Mouse (Mus musculus) kidney, adult 11 months (tissue): ENCODE measurements at regions not wholly inside any gene's neighbourhood (a gene's known extent, or its start where the extent isn't known, plus 50 kb on each side); places are given as distances from the start of the nearest gene placed in this dataset.
"Not testable (repeated sequence)": the region's sequence is repeated elsewhere in the genome, so short reads cannot be mapped to it uniquely, and the experiment has no call there.

Experiments used
- DNase-seq: peaks from one replicate; pipeline ENCODE4 v3.0.0; 2022

DNA sequence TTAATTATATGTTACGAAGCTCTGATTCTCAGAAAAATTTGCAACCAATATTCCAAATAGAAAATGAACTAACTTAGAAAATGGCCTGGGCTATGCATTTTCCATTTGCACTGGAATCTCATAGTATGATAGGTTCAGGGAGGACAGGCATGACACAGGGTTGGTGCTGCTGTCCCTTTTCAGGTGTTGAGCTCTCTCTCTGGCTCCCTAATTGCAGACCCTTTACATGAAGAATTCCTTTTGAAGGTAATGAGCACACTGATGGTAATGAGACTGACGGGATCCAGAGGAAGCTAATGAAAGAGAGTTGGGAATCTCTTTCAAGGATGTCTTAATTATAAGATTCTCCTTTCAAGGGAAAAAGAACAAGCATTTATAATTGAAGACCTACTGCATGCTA lies 87.6 kb downstream of the Serpinb8 start:
- DNase-seq: no peak

DNA sequence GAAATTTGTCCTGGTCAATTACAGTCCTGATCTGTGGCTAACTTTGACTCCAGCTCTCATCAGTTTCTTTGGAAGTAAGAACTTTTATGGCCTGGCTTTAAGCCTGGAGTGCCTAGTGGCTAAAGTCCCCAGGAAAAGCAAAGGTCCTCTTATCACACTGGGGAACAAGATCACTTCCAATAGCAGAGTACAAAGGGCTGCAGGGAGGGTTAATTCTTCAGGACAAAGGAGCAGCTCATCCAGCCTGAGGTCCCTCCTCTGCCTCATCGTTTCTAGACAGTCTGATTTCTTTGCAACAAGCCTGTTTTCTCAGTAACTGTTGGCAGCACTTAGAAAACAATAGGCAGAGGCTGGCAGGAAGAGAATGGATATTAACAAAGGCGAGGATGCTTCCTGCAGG lies 107.1 kb downstream of the Serpinb8 start:
- no peak for DNase-seq

DNA sequence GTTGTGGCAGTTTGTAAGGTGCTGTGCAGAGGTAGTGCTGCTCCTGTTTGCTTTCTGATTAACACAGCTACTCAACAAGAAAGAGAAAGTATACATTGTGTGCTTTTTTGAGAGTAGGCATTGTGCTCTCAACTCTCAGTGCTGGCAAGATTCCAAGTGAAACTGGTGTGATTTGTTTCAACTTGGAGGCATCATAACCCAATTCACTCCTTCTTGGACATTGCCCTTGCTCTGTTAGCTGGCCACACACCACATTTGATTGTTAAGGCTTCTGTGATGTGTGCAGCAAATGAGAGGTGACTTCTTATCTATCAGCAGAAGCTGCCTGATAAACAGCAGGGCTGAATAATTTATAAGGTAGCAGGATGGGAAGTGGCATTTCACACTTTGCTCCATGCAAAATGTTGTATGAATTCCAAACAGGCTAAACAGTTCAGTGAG lies 116.3 kb downstream of the Serpinb8 start:
- DNase-seq: no peak

DNA sequence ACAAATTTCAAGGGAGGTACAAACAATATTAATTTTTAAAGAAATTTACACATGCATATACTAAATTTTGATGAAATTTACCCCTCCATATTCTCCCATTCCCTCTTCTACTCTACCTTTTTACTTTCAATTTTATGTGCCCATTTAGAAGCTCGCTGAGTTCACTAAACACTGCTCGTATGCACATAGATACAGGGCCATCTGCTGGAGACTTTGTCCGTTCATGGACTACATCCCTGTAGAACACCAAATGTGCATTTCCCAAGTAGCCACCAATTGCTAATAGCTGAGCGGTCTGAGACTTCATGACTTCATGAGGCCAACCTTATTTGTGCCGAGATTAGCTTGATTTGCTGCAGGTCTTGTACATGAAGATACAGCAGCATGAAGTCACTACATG lies 118.8 kb downstream of the Serpinb8 start:
- no peak for DNase-seq

DNA sequence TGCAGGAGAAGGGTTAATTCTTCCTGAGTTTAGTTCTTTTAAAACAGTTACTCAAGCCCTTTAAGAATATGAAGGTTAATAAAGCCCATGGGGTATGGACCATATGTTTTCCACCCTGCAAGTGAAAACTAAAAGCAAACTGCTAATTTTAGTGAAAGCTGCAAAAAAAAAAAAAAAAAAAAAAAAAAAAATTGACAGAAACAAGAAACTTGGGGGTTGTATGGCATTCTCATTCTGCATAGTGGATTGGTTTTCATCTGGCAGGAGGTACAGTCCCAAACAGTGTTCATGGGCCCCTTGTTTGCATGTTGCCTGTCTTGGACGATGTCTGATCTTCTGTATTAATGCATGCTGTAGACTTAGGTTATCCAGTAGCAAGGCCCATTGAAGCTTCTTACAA lies 125.1 kb downstream of the Serpinb8 start:
- no peak for DNase-seq

DNA sequence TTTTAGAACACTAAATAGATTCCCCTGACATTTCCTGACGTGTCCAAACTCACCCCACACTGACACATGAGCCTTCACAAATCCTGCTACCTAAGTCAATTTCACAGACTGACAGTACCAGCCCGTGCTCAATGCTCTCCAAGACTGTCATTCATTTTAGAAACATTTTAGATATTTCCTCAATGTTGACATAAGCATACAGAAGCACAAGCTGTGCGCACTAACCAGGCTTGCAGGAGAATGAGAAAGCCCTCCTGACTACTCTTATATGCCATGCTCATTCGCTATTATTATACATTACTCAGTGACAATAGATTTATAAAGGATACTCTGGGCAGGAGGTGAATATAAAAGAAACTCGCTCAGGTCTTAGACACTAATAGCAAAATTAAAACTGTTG lies 129.5 kb downstream of the Serpinb8 start:
- no peak for DNase-seq

DNA sequence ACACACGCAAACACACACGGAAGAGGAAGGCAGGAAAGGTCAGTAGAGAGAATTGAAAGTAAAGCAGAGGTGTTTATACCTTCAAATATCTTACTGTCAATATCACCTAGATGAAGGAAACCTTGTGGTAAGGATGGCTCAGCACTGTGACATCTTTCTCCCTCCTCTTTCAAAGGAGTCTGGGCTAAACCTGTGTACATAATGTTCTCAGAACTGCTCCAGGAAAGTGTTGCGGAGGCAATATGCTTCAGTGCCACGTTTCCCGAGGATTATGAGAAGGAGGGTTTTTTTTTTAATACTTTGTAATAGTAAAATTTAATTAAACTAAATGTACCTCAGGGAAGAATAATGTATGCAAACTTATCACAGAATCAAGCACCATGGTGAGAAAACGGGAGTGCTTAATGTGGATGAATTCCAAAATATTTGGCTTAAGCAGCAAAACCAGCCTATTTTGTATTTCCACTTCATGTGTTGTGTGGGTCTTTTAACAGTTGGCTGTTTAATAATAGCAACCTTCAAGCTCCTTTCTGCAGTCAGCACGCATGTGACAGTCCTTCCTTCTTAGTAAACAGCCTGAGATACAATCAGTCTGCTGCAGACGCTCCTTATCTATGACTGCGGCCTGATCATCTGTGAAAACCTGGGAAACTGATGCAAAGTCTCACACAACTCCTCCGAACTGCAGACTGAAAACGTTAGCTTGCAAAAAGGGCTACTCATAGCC lies 138.5 kb downstream of the Serpinb8 start:
- DNase-seq: no peak

DNA sequence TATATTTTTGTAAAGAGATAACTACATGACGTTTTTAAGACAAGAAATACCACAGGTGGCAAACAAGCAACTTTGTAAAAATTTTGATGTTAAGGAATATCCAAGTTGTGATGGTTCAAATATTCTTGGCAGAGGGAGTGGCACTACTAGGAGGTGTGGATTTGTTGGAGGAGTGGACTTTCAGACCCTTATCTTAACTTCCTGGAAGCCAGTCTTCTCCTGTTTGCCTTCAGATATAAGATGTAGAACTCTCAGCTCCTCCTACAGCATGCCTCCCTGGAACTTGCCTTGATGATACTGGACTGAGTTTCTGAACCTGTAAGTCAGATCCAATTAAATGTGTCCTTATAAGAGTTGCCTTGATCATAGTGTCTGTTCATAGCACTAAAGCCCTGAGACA lies 175.5 kb downstream of the Serpinb8 start:
- DNase-seq: no peak

DNA sequence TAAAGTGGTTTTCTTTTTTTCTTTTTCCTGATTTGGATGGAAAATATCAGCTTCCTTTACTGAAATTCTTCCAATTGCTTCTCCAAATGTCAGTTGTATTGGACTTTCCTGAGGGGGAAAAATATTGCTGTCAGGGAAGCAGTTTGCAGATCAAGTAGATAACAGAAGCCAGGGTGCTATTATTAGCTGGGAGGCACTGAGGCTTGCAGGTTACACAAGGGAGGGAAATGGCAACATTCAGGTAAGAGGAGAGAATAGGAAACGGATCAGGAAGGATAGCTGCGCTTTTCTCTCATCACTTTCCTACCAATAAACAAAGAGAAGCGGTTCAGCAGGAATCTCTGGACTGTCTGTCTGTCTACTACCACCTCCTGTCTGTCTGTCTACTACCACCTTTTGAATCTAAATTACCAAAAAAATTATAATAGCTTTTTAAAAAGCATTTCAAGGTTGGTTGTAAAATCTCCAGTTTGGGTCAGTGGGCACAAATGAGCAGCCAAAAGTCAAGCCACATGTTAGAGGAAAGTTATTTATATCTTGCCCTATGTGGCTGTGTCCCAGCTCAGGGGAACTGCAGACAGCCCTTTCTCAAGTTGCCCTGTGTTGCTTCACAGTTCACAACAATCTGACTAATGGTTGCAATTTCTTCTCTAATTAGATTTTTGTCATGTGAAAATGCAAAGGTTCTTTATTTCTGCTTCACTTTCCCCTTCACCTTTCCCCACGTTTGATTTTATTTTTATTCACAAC lies 177.6 kb downstream of the Serpinb8 start:
- DNase-seq: no peak

DNA sequence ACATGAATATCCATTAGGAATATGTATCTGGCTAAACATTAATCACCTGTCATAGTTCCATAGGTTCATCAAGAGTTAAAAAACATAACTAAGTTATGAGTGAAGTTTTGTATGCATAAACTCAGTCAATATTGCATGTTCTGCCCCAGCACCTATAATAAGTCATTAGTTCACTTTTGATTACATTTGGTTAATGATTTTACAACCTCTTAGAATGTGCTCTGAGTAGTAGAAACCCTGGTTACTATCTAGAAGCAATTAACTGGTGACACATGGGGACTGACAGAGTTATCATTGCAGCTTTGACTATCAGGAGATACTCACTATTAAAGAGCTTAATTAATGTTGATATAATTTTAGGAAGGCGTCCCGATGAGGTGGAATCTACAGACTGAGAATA lies 183.2 kb downstream of the Serpinb8 start:
- no peak for DNase-seq

DNA sequence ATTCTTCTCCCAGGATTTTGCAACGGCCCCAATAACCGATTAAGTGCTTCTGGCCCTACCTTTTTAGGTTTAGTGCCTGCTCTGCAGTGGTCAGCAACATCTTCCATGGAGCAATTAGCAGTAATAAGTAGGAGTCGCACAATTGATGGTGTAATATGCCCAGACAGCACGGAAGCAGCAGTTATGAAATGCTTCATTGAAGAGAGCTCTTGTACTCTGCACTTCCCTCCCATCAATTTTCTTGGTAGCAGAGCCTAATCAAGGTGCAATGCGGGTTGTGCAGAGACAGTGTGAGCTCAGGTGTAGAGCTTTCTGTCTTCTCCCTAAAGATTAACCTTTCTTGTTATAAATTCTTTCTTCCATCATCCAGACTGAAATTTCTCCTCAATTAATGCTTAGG lies 193.3 kb downstream of the Serpinb8 start:
- DNase-seq: no peak

DNA sequence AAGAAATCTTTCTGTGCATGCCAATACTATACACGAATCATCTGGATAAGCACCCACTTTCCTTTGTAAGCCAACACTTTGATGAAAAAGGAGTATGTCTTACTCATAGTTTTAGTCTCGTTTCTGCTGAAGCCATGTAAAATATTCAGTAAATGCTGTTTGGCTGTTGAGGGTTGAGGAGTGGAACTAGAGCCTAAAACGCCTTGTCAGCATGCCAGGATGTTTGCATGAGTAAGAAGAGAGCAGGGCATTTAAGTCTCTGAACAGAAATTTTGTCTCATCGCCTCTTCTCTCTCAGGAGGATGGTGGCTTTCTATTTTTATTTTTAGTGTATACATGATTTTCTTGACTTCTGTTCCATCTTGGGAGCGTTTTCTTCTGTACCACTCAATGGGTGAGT lies 216.0 kb downstream of the Serpinb8 start:
- DNase-seq: no peak

DNA sequence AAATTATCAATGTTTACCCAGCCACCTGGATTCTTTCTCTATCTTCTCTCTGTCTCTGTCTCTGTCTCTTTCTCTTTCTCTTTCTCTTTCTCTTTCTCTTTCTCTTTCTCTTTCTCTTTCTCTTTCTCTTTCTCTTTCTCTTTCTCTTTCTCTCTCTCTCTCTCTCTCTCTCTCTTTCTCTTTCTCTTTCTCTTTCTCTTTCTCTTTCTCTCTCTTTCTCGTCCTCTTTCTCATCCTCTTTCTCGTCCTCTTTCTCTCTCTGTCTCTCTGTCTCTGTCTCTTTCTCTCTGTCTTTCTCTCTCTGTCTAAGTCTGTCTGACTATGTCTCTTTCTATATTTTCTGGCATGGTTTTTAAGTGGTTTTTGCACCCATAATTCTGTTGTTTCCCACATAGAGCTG lies 217.6 kb downstream of the Serpinb8 start:
- not testable (repeated sequence) for DNase-seq

DNA sequence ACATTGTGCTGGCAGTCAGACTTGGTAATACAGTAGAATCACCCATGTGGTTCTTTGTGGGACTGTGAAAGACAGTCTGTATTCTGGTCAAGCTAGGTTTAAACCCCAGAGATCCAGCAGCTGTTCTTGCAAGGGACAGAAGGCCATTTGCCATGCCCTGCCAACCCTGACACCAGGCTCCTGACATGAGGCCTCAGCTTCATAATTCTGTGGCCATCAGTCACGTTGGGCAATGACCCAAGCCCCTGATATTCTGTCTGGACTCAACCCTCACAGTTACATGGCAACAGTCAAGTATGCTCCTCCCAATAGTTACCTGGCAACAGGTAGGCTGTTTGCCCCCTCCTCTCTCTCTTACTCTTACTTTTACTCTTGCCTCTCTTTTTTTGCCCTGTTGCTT lies 221.3 kb downstream of the Serpinb8 start:
- DNase-seq: no peak

DNA sequence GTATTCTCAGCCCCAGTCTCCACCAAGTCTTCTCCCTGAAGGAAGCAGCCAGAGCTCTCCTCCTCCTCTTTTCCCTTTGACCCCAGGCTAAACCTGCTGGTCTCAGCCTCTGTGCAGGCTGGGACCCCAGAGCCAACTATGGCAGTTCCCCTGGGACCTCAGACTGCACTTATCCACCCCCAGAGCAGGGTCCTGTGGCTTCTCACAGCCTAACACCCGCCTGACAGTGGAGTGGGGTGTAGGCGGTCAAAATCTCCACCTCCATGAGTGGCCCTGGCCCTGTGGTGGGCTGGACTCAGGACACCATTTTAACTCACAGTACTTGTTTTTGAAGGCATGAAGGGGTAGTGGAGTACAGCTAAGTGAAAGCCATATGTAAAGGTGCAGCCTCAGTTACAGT lies 222.1 kb downstream of the Serpinb8 start:
- no peak for DNase-seq

DNA sequence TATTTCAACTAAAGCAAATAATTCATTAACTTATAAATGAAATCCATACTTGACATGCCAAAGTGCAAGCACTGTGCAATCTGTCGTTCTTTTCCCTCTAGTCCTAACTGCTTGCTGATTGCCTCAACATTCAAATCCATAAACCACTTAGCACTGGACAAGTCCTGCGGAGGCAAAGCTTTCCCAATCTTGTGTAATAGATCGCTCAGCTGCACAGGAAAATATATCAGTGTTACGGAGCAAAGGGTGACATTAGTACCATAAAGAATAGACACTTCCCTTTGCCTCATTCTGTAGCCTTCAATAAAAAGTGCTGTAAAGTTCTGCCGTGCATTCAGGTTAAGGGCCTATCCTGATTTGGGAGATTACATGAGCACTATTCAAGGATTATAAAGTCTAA lies 248.1 kb downstream of the Serpinb8 start:
- no peak for DNase-seq

DNA sequence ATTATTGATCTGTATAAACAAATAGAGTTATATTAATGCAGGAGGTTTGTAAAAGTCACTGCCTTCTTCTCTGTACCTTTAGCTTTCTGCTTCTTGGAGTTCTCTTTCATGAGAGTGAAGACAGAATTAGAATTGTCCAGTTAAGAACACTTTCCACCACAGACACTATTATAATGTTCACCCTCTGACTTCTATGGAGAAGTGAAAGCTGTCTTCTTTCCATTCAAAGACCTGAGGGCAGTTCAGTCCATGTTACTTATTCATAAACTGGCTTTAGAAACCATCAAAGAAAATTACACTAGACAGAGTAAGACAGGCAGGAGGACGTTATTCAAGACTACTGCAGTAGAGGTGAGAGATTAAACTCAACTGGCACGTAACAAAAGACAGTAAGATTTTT lies 262.6 kb downstream of the Serpinb8 start:
- DNase-seq: no peak

DNA sequence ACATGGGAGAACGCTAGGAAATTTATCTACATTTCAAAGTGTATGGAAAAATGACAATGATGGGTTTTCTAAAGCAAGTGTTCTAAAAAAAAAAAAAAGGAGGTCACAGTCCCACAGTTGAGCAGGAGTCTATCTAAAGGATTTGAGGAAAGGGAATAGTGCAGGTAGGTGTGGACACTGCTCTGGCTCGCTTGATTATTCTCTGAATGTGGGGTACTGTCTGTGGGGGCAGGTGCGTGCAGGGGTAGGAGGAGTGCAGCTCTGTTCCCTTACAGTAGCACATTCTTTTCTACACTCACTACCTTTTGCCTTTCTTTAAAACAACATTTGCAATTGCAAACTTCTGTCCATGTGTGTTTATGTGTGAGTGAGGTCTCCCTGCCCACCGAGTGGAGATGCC lies 263.2 kb downstream of the Serpinb8 start:
- DNase-seq: no peak

DNA sequence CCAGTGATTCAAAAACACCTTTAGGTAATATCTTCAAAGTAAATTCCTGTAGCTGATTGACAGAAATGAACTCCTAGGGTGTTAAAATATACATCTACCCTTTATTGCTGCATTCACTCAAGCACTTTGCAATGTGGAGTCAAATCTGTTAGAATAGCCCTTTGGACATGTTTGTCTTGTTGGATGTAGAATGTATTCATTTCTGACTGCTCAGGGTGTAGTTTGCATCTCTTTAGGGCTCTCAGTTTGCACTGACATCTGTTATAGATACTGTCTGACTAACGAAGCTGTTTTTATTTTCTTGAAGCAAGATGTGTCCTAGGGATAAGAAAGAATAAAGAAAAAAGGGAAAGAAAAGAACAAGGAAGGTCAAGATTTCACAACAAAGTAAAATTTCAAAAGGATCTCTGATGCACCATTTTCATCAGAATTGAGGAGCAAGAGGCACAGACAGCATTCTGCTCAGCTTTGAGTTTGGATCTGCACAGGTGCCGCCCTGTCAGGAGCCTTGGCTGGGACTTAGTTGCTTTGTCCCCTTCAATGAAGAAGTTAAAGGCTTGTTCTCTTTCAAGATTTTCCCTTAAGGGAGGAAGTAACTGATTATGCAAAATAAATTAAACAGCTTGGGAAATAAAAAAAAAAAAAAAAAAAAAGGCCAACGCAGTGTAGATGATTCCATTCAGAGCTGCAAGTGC lies 308.1 kb downstream of the Serpinb8 start:
- no peak for DNase-seq

DNA sequence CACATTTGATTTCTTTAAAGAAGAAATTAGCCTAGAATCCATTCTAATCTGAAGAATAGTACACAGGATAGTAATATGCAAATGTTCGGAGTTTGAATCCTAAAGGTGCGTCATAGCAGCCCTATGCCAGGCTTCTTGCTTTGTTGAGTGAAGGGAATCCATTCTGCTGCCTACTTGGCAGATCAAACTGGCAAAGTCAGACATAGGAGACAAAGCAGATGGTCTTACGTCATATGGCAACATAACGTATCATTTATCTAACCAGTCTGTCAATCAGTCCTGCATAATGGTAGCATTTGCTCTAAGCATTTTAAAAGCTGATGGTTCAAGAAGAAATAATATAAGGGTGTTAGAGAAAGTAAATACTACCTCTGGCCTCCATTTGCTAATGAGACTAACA lies 309.5 kb downstream of the Serpinb8 start:
- no peak for DNase-seq

DNA sequence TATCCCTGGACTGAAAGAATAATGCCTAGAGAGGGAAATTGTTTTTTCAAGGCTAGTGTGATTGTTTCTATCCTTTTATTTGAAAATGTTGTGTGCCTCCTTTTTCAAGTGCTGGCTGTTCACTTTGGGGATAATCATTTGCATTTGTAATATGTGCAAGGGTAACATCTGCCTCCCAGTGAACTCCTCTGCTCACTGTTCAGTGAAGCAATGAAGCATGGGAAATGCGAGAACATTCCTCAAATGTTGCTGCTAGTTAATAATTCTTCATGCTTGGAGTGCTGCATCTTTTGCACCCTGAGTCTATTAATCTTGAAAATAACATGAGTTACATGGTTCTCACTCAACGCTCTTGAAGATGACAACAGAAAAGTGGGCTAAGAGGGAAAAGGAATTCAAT lies 310.6 kb downstream of the Serpinb8 start:
- DNase-seq: peak; percentile 29

DNA sequence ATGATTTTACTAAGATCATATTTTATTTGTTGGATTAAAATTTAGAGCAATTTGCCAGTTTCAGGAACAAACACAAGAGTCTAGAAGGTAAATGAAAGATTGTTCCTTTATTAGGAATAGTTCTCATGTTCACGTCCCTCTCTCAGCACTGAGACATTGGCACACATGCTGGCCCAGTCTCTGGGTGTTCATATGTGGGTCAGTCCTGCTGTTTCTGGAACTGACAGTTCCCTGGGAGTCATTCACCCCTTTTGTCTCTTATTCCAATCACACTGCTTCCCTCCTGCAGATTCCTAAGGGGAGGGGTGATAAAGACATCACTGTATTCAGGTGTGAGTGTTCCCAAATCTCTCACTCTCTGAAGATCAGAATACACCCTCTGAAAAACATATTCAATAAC lies 311.1 kb downstream of the Serpinb8 start:
- no peak for DNase-seq

DNA sequence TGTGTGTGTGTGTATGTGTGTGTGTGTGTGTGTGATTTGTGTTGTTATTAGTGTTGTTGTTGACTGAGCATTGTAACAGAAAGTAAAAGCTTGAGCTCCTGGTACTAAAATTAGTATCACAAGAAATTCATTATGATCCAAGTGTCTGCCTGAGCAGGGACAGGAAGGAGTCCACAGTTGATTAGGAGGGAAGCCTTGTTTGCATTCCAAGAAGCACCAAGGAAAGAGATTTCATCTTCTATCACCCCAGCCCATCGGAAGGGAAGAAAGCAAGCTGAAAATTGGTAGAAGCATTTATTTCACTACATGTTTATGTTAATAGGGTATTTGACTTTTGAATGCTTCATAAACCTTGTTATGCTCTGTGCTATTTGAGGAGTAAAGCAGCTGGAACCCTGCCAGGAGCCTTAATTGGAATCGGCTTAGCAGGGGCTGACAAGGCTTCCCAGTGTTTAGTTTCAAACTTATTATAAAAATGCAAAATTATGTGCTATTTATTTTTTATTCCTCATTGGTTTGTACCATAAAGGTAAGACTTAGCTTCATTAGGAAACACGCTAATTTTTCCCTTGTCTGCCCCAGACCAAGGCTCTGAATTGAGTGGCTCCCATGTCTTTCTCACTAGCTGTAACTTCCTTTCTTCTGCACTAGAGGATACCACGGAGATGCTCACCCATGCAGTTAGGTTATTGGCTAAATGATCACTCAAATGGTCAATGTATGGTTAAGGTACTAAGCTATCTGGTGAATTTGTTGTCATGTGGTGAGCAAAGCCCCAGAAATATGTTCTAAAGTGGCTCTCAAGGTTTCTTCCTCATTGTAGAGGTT lies 318.6 kb downstream of the Serpinb8 start:
- DNase-seq: peak; percentile 26
